Mouse (Mus musculus) kidney, adult 11 months (tissue): ENCODE data around the gene Tfr2.

Source experiments
- DNase-seq: peaks from one replicate; pipeline ENCODE4 v3.0.0; 2022

Gene Tfr2

GRCm38 (mm10) chr5:137569665-137570064, at the start of gene Tfr2:
Gene Tfr2 (plus strand): TSS chr5:137569840.
- DNase-seq = peak; percentile 41

- DNase-seq = no peak
Measured at GRCm38 (mm10) chr5:137521861-137522260, 47.8 kb upstream of the Tfr2 start.

- DNase-seq = no peak
Measured at GRCm38 (mm10) chr5:137522711-137523110, 46.9 kb upstream of the Tfr2 start.

- DNase-seq = no peak
Measured at GRCm38 (mm10) chr5:137523396-137524250, 46.0 kb upstream of the Tfr2 start.

- no peak for DNase-seq
Measured at GRCm38 (mm10) chr5:137524251-137524515, 45.5 kb upstream of the Tfr2 start.

GRCm38 (mm10) chr5:137524671-137525070, 45.0 kb upstream of the Tfr2 start:
- DNase-seq = no peak

- peak; percentile 3 for DNase-seq
Measured at GRCm38 (mm10) chr5:137525511-137525910, 44.1 kb upstream of the Tfr2 start.

- peak; percentile 60 for DNase-seq
Measured at GRCm38 (mm10) chr5:137526192-137526936, 43.3 kb upstream of the Tfr2 start.

GRCm38 (mm10) chr5:137527413-137527812, 42.2 kb upstream of the Tfr2 start:
- DNase-seq = peak; percentile 10

- DNase-seq = peak; percentile 6
Measured at GRCm38 (mm10) chr5:137528247-137528968, 41.2 kb upstream of the Tfr2 start.

- no peak for DNase-seq
Measured at GRCm38 (mm10) chr5:137529221-137529995, 40.2 kb upstream of the Tfr2 start.

- no peak for DNase-seq
Measured at GRCm38 (mm10) chr5:137530075-137530474, 39.6 kb upstream of the Tfr2 start.

- DNase-seq = peak; percentile 69
Measured at GRCm38 (mm10) chr5:137530588-137531413, 38.8 kb upstream of the Tfr2 start.

- no peak for DNase-seq
Measured at GRCm38 (mm10) chr5:137531414-137532130, 38.1 kb upstream of the Tfr2 start.

GRCm38 (mm10) chr5:137532131-137532807, 37.4 kb upstream of the Tfr2 start:
- no peak for DNase-seq

- no peak for DNase-seq
Measured at GRCm38 (mm10) chr5:137532808-137533116, 36.9 kb upstream of the Tfr2 start.

- DNase-seq = peak; percentile 98
Measured at GRCm38 (mm10) chr5:137533117-137533827, 36.4 kb upstream of the Tfr2 start, which contains the start of the genes Epo and Gnb2. Gene Epo (minus strand): TSS chr5:137533242. Gene Gnb2 (minus strand): TSS chr5:137533510.

- no peak for DNase-seq
Measured at GRCm38 (mm10) chr5:137534762-137535161, 34.9 kb upstream of the Tfr2 start.

- DNase-seq = no peak
Measured at GRCm38 (mm10) chr5:137535318-137535717, 34.3 kb upstream of the Tfr2 start.

GRCm38 (mm10) chr5:137537461-137537860, 32.2 kb upstream of the Tfr2 start:
- DNase-seq = no peak
